Mouse (Mus musculus) cerebellum, postnatal 36 days (tissue): ENCODE data around the gene Wnt3a.

Experiments
- DNase-seq, 2 experiments: peaks; one replicate each; pipeline ENCODE4 v3.0.0; 2021 to 2022; ENCODE audit warnings: mixed read lengths in 2 of 2

Wnt3a gene

GRCm38 (mm10) chr11:59290702-59291303 is at the start of gene Wnt3a:
Wnt3a (minus strand) TSS chr11:59290752.
- DNase-seq = no peak

GRCm38 (mm10) chr11:59338736-59339120 is 48.2 kb upstream of the Wnt3a start:
- no peak for DNase-seq

GRCm38 (mm10) chr11:59337955-59338735 is 47.6 kb upstream of the Wnt3a start:
- DNase-seq = peak; percentile 13 to 26

GRCm38 (mm10) chr11:59336381-59336780 is 45.8 kb upstream of the Wnt3a start:
- DNase-seq = no peak

GRCm38 (mm10) chr11:59335942-59336341 is 45.4 kb upstream of the Wnt3a start:
- no peak for DNase-seq

- DNase-seq = no peak
Observed at GRCm38 (mm10) chr11:59335150-59335549, 44.6 kb upstream of the Wnt3a start.

- no peak for DNase-seq
Observed at GRCm38 (mm10) chr11:59332938-59333337, 42.4 kb upstream of the Wnt3a start.

- DNase-seq = no peak
Observed at GRCm38 (mm10) chr11:59331167-59331869, 40.8 kb upstream of the Wnt3a start.

GRCm38 (mm10) chr11:59330560-59330959 is 40.0 kb upstream of the Wnt3a start:
- peak; percentile 63 to 64 for DNase-seq

- DNase-seq = no peak
Observed at GRCm38 (mm10) chr11:59329616-59330015, 39.1 kb upstream of the Wnt3a start.

- DNase-seq = no peak
Observed at GRCm38 (mm10) chr11:59327625-59328024, 37.1 kb upstream of the Wnt3a start.

- DNase-seq = no peak
Observed at GRCm38 (mm10) chr11:59324777-59325176, 34.2 kb upstream of the Wnt3a start.

- no peak for DNase-seq
Observed at GRCm38 (mm10) chr11:59322988-59323387, 32.4 kb upstream of the Wnt3a start.

GRCm38 (mm10) chr11:59316517-59316916 is 26.0 kb upstream of the Wnt3a start:
- no peak for DNase-seq

- DNase-seq = no peak
Observed at GRCm38 (mm10) chr11:59313944-59314343, 23.4 kb upstream of the Wnt3a start.

- no peak for DNase-seq
Observed at GRCm38 (mm10) chr11:59313029-59313811, 22.7 kb upstream of the Wnt3a start.

GRCm38 (mm10) chr11:59312501-59312900 is 21.9 kb upstream of the Wnt3a start:
- no peak for DNase-seq

GRCm38 (mm10) chr11:59312060-59312459 is 21.5 kb upstream of the Wnt3a start:
- DNase-seq = no peak

- no peak for DNase-seq
Observed at GRCm38 (mm10) chr11:59309976-59310375, 19.4 kb upstream of the Wnt3a start.

GRCm38 (mm10) chr11:59309106-59309805 is 18.7 kb upstream of the Wnt3a start:
- DNase-seq = no peak

- no peak for DNase-seq
Observed at GRCm38 (mm10) chr11:59308625-59309024, 18.1 kb upstream of the Wnt3a start.

GRCm38 (mm10) chr11:59308164-59308542 is 17.6 kb upstream of the Wnt3a start:
- no peak for DNase-seq
